Mouse (Mus musculus) forebrain, embryonic 15.5 days (tissue): ENCODE measurements around the gene Slc41a1. TPM values are rescaled to one million over a fixed set of nuclear protein-coding genes. Genes with fewer than 3 reads are reported as not detected.
"Not testable (repeated sequence)": the region's sequence is repeated elsewhere in the genome, so short reads cannot be mapped to it uniquely, and the experiment has no call there.

Source experiments
- ATAC-seq: fragments of 200-750 bp; cut with Nextera tagmentation; replicated peaks from 2 replicates; pipeline ENCODE4 v1.8.0; 2017; ENCODE audit warnings: mild to moderate bottlenecking, moderate TSS enrichment, moderate library complexity
- H3K27ac ChIP-seq: fragments of 300-500 bp; sonication (generic); replicated peaks from 2 replicates; pipeline ENCODE4 v1.5.1; 2015; ENCODE audit warnings: mild to moderate bottlenecking, inconsistent platforms
- H3K27me3 ChIP-seq: fragments of 300-500 bp; sonication (generic); 2 replicates; pipeline ENCODE4 v1.6.1; 2015; ENCODE audit warnings: inconsistent platforms
- H3K36me3 ChIP-seq: fragments of 300-500 bp; sonication (generic); 2 replicates; pipeline ENCODE4 v1.6.1; 2015; ENCODE audit warnings: mild to moderate bottlenecking, inconsistent platforms
- H3K4me1 ChIP-seq: fragments of 300-500 bp; sonication (generic); 2 replicates; pipeline ENCODE4 v1.6.1; 2015; ENCODE audit warnings: inconsistent platforms
- H3K4me2 ChIP-seq: fragments of 300-500 bp; sonication (generic); replicated peaks from 2 replicates; pipeline ENCODE4 v1.6.1; 2015; ENCODE audit warnings: mild to moderate bottlenecking, inconsistent platforms
- H3K4me3 ChIP-seq: fragments of 300-500 bp; sonication (generic); 2 replicates; pipeline ENCODE4 v1.5.1; 2015; ENCODE audit warnings: mild to moderate bottlenecking, inconsistent platforms
- H3K9ac ChIP-seq: fragments of 300-500 bp; sonication (generic); replicated peaks from 2 replicates; pipeline ENCODE4 v1.6.1; 2015; ENCODE audit warnings: mild to moderate bottlenecking, inconsistent platforms
- H3K9me3 ChIP-seq: fragments of 300-500 bp; sonication (generic); 2 replicates; pipeline ENCODE4 v1.6.1; 2016; ENCODE audit warnings: inconsistent platforms
- WGBS: fragments of 180-500 bp; shearing (Covaris S2); methylation state at CpG from one replicate; pipeline ENCODE4 v1.1.7; 2015; ENCODE audit warnings: mixed read lengths; 5-methylcytosine and 5-hydroxymethylcytosine counted together
- polyA plus RNA-seq: library from polyadenylated mRNA; unstranded; fragments of >200 nt; fragmentation: Nextera tagmentation; extraction: Ambion mirVana; gene quantifications from 2 replicates; pipeline ENCODE4 v1.2.1, GENCODE M21; 2015

Gene Slc41a1
- polyA plus RNA-seq, 1 experiment from 2014 or later = 14.2 TPM

DNA sequence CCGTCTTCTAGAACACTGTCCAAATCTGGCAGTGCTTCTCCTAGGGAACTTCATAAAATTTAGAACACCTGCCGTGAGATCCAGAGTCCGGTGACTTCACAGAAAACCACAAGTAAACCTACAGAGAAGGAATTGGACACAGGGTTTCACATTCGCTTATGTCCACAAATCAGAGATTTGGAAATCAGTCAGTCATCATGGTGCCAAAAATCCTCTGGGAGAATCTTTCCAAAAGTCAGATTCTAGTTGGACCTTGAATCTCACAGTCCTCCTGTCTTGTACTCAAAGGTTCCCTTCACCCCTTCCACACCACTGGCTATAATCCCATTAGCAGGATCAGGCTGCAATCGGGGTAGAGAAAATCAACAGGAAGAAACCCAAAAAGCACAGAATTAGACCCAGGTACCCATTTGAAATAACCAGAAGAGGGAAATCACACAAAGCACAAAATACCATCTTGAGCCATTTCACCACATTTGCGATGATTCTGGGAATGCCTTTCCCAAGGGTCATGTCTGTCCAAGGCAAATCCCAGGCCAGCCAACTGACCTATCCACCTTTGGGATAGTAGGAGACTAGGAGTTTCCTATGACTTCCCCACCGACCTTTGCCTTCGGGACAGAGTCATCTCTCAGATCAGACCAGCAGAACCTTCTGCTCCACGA, 14.5 kb upstream of the Slc41a1 start:
- Histone ChIP-seq H3K9me3 (no peaks in the 10 kb centered on the region), H3K9ac (no peak overlapping the region), H3K4me3 (no peak overlapping the region), H3K4me1 (0 out of 2 replicates have a peak, but pooled peaks cover 4% of the 10 kb centered on the region), H3K27me3 (no peaks in the 10 kb centered on the region), H3K36me3 (no peaks in the 10 kb centered on the region), H3K27ac (no peak overlapping the region), H3K4me2 (no peak overlapping the region)
- ATAC-seq = no peak
- 80% methylated on average over 9 of the region's 9 CpGs for WGBS

- Histone ChIP-seq H3K9ac (no peak overlapping the region), H3K4me1 (0 out of 2 replicates have a peak, but pooled peaks cover 4% of the 10 kb centered on the region), H3K4me2 (no peak overlapping the region), H3K36me3 (no peaks in the 10 kb centered on the region), H3K4me3 (no peak overlapping the region), H3K27ac (no peak overlapping the region), H3K9me3 (no peaks in the 10 kb centered on the region), H3K27me3 (no peaks in the 10 kb centered on the region)
- WGBS = 94% methylated on average over 4 of the region's 4 CpGs
- ATAC-seq = no peak
Observed at GRCm38 (mm10) chr1:131813731-131814130, 13.6 kb upstream of the Slc41a1 start.

DNA sequence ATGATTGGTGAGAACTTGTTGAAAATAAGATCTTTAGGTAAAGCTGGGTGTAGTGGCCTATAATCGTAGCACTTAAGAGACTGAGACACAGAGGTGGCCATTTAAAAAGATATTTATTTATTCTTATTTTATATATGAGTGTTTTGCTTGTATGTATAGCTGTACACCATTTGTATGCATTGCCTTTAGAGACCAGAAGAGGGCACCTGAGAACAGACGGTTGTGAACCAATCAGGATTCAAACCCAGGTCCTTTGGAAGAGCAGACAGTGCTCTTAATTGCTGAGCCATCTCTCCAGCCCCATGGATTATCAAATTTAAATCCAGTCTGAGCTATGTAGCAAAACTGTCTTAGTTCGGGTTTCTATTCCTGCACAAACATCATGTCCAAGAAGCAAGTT, 13.1 kb upstream of the Slc41a1 start:
- Histone ChIP-seq H3K9ac (no peak overlapping the region), H3K9me3 (no peaks in the 10 kb centered on the region), H3K4me1 (0 out of 2 replicates have a peak, but pooled peaks cover 4% of the 10 kb centered on the region), H3K27ac (no peak overlapping the region), H3K4me3 (no peak overlapping the region), H3K36me3 (no peaks in the 10 kb centered on the region), H3K27me3 (no peaks in the 10 kb centered on the region), H3K4me2 (no peak overlapping the region)
- no peak for ATAC-seq
- 91% methylated on average over 3 of the region's 3 CpGs for WGBS

DNA sequence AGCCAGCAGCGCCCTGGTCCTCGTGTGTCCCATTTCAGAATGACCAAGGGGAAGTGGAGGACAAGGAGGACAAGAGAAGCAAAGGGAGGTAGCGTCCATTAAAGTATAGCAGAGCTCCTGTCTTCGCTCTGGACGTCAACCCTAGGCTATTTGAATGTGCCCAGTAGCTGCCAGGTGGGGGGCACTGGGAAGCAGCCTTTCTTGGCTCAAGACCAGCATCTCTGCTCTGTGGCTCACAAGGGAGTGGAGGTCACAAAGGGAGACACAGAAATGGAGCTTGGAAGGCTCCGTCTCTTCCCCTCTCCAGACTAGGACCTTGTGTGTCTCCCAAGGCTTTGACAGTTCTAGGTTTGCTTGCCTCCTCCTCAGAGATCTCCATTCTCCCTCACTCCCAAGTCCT, 10.4 kb upstream of the Slc41a1 start:
- no peak overlapping the region for H3K4me2 ChIP-seq
- ATAC-seq = no peak
- H3K36me3 ChIP-seq = no peaks in the 10 kb centered on the region
- H3K4me1 ChIP-seq = peaks cover 12% of the 10 kb centered on the region
- no peak overlapping the region for H3K27ac ChIP-seq
- 74% methylated on average over 6 of the region's 6 CpGs for WGBS
- H3K27me3 ChIP-seq = no peaks in the 10 kb centered on the region
- H3K9me3 ChIP-seq = no peaks in the 10 kb centered on the region
- no peak overlapping the region for H3K9ac ChIP-seq
- no peak overlapping the region for H3K4me3 ChIP-seq

- not testable (repeated sequence) for H3K9ac ChIP-seq, H3K27me3 ChIP-seq, H3K36me3 ChIP-seq, H3K4me2 ChIP-seq, H3K9me3 ChIP-seq, H3K4me3 ChIP-seq
- Histone ChIP-seq H3K27ac (peak overlapping the region; percentile 70), H3K4me1 (peaks cover 12% of the 10 kb centered on the region)
- 59% methylated on average over 9 of the region's 9 CpGs for WGBS
- ATAC-seq = peak; percentile 20; the same call in 1 of the 2 replicates
Observed at GRCm38 (mm10) chr1:131820353-131820752, 6.9 kb upstream of the Slc41a1 start.

DNA sequence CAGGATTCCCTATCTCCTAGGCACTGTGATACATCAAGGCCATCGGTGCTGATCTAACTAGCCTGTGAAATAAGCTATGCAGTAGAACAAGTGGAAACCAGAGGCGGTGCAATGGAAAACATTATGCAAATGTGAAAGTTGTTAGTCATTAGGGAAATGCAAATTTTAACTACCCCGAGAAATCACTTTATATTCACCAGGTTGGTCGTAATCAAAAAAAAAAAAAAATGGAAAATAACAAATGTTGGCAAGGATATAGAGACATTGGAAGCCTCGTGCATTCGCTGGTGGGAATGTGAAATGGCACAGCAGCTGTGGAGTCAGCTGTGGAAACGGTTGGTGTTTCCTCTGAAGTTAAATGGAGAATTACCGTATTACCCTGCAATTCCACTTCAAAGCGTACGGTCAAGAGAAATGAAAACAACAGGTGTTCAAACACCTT, 6.4 kb upstream of the Slc41a1 start:
- Histone ChIP-seq H3K9me3 (no peaks in the 10 kb centered on the region), H3K9ac (no peak overlapping the region), H3K4me1 (peaks cover 12% of the 10 kb centered on the region), H3K27ac (peak overlapping the region; percentile 70), H3K36me3 (no peaks in the 10 kb centered on the region), H3K4me3 (no peak overlapping the region), H3K27me3 (no peaks in the 10 kb centered on the region), H3K4me2 (no peak overlapping the region)
- ATAC-seq = peak; percentile 46; the same call in 1 of the 2 replicates
- WGBS = 51% methylated on average over 10 of the region's 10 CpGs

DNA sequence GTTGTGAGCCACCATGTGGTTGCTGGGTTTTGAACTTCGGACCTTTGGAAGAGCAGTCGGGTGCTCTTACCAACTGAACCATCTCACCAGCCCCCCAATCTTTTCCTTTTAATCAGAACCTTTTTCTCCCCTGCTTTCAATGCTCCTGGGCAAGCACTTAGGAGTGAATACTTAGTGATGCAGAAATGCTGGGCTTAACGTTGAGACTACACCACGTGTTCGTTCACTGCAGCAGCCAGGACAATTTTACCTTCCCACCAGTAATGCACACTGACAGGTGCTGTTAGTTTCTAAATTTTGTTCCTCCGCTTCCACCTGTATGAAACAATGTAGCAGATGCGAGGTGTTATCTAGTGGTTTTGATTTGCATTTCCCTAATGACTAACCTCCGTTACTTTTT, 5.0 kb upstream of the Slc41a1 start:
- ATAC-seq = no peak
- no peak overlapping the region for H3K4me2 ChIP-seq
- H3K4me3 ChIP-seq = no peak overlapping the region
- no peak overlapping the region for H3K27ac ChIP-seq
- 72% methylated on average over 8 of the region's 8 CpGs for WGBS
- no peaks in the 10 kb centered on the region for H3K27me3 ChIP-seq
- H3K4me1 ChIP-seq = peaks cover 13% of the 10 kb centered on the region
- H3K9me3 ChIP-seq = no peaks in the 10 kb centered on the region
- no peak overlapping the region for H3K9ac ChIP-seq
- H3K36me3 ChIP-seq = no peaks in the 10 kb centered on the region

- Histone ChIP-seq H3K9me3 (no peaks in the 10 kb centered on the region), H3K4me2 (no peak overlapping the region), H3K4me1 (peaks cover 14% of the 10 kb centered on the region), H3K9ac (no peak overlapping the region), H3K4me3 (no peak overlapping the region), H3K36me3 (no peaks in the 10 kb centered on the region), H3K27me3 (no peaks in the 10 kb centered on the region), H3K27ac (no peak overlapping the region)
- ATAC-seq = no peak
- WGBS = 85% methylated on average over 1 of the region's 1 CpGs
Observed at GRCm38 (mm10) chr1:131822856-131823492, 4.3 kb upstream of the Slc41a1 start.

- H3K9me3 ChIP-seq = no peaks in the 10 kb centered on the region
- no peaks in the 10 kb centered on the region for H3K36me3 ChIP-seq
- ATAC-seq = no peak
- H3K9ac ChIP-seq = no peak overlapping the region
- H3K27ac ChIP-seq = no peak overlapping the region
- H3K4me3 ChIP-seq = no peak overlapping the region
- H3K27me3 ChIP-seq = no peaks in the 10 kb centered on the region
- no peak overlapping the region for H3K4me2 ChIP-seq
- 56% methylated on average over 5 of the region's 5 CpGs for WGBS
- peaks cover 16% of the 10 kb centered on the region for H3K4me1 ChIP-seq
Observed at GRCm38 (mm10) chr1:131823563-131823962, 3.7 kb upstream of the Slc41a1 start.

- Histone ChIP-seq H3K4me1 (peaks cover 25% of the 10 kb centered on the region), H3K4me2 (no peak overlapping the region), H3K4me3 (no peak overlapping the region), H3K9me3 (no peaks in the 10 kb centered on the region), H3K27me3 (no peaks in the 10 kb centered on the region), H3K9ac (no peak overlapping the region), H3K27ac (no peak overlapping the region), H3K36me3 (no peaks in the 10 kb centered on the region)
- no peak for ATAC-seq
- WGBS = 90% methylated on average over 11 of the region's 11 CpGs
Observed at GRCm38 (mm10) chr1:131824528-131825181, 2.6 kb upstream of the Slc41a1 start.

- under 1% methylated on average over 36 of the region's 36 CpGs for WGBS
- peaks cover 41% of the 10 kb centered on the region for H3K4me1 ChIP-seq
- no peaks in the 10 kb centered on the region for H3K9me3 ChIP-seq
- H3K27me3 ChIP-seq = no peaks in the 10 kb centered on the region
- ATAC-seq = peak; percentile 96
- no peaks in the 10 kb centered on the region; the same call in 1 of the 2 replicates for H3K36me3 ChIP-seq
- peak overlapping the region; percentile 67 for H3K4me2 ChIP-seq
- H3K9ac ChIP-seq = peak overlapping the region; percentile 80
- H3K4me3 ChIP-seq = peak overlapping the region; percentile 69
- H3K27ac ChIP-seq = peak overlapping the region; percentile 74
Observed at GRCm38 (mm10) chr1:131827787-131828258, 530 bp downstream of the Slc41a1 start.
